Comparison of ENCODE assay signal across 15 mouse cellular contexts in genomic region chr14:8111545-8111944, GRCm38 (mm10). TPM values are rescaled to one million over a fixed set of nuclear protein-coding genes. Genes with fewer than 3 reads are reported as not detected.
DNase-seq lines count a peak whose midpoint lies in the region; ATAC-seq and TF ChIP-seq lines count a peak whose summit lies in the region.
"Had no signal": no experiment of that assay in that cellular context is flagged by ENCODE, and none has a peak within 500 bp of the region (broad histone marks: within the 10 kb centered on the region; RNA-seq: fewer than 3 reads in every experiment).

No protein-coding gene starts in this region.

- H3K27me3 ChIP-seq in liver, embryonic 15.5 days, result no peaks in the 10 kb centered on the region
- no peaks in the 10 kb centered on the region for H3K27me3 ChIP-seq in liver, embryonic 12.5 days (replicated peaks)
- no peaks in the 10 kb centered on the region for H3K27me3 ChIP-seq in intestine, postnatal 0 days (replicated peaks; ENCODE audit: control insufficient read depth, insufficient read depth, low read length)
- H3K27me3 ChIP-seq in neural tube, embryonic 15.5 days (replicated peaks), result no peaks in the 10 kb centered on the region
- H3K27me3 ChIP-seq: limb, embryonic 15.5 days; Patski had no signal

- H3K4me2 ChIP-seq in liver, embryonic 15.5 days, result no peak overlapping the region
- no peak overlapping the region for H3K4me2 ChIP-seq in liver, embryonic 12.5 days
- no peak overlapping the region for H3K4me2 ChIP-seq in intestine, postnatal 0 days (replicated peaks; ENCODE audit: low read depth)
- H3K4me2 ChIP-seq in neural tube, embryonic 15.5 days, result no peak overlapping the region
- H3K4me2 ChIP-seq: limb, embryonic 15.5 days had no signal

- DNase-seq in adrenal gland, postnatal 14 days, result peak; percentile 21
- DNase-seq in adrenal gland, postnatal 4 days (ENCODE audit: low spot score in 2 of 2), result no peak
- DNase-seq in heart, postnatal 10 days, result peak; percentile 29 to 42
- DNase-seq in heart, postnatal 25 days (ENCODE audit: low spot score), result no peak
- DNase-seq: cerebellum, postnatal 25 days; gastrocnemius, postnatal 25 days; layer of hippocampus, adult 9-11 months; retina, postnatal 1 day had no signal

- H3K27ac ChIP-seq in liver, embryonic 15.5 days (replicated peaks), result no peak overlapping the region
- no peak overlapping the region for H3K27ac ChIP-seq in liver, embryonic 12.5 days
- peak overlapping the region; percentile 77 for H3K27ac ChIP-seq in intestine, postnatal 0 days (ENCODE audit: low read depth, low read length)
- no peak overlapping the region for H3K27ac ChIP-seq in neural tube, embryonic 15.5 days (replicated peaks)
- H3K27ac ChIP-seq: embryonic facial prominence, embryonic 10.5 days; limb, embryonic 15.5 days had no signal

- no peak overlapping the region for H3K9ac ChIP-seq in liver, embryonic 15.5 days
- no peak overlapping the region for H3K9ac ChIP-seq in liver, embryonic 12.5 days
- H3K9ac ChIP-seq in intestine, postnatal 0 days (ENCODE audit: low read depth, low read length), result no peak overlapping the region
- no peak overlapping the region for H3K9ac ChIP-seq in neural tube, embryonic 15.5 days (replicated peaks)
- H3K9ac ChIP-seq: limb, embryonic 15.5 days had no signal

- 0 out of 2 replicates have a peak, but pooled peaks have one; percentile 22 for ATAC-seq in liver, embryonic 15.5 days (ENCODE audit: insufficient read depth)
- ATAC-seq in liver, embryonic 12.5 days, result no peak
- ATAC-seq in intestine, postnatal 0 days, result peak; percentile 90
- no peak; the same call in 1 of the 2 replicates for ATAC-seq in neural tube, embryonic 15.5 days (ENCODE audit: low FRiP score)
- ATAC-seq: Patski had no signal

- H3K4me3 ChIP-seq in liver, embryonic 15.5 days (replicated peaks), result no peak overlapping the region
- H3K4me3 ChIP-seq in liver, embryonic 12.5 days, result no peak overlapping the region
- H3K4me3 ChIP-seq in intestine, postnatal 0 days (ENCODE audit: low read depth, low read length), result no peak overlapping the region
- no peak overlapping the region for H3K4me3 ChIP-seq in neural tube, embryonic 15.5 days (replicated peaks)
- H3K4me3 ChIP-seq: embryonic facial prominence, embryonic 10.5 days; limb, embryonic 15.5 days had no signal

- no peak for TF ChIP-seq CTCF in intestine, postnatal 0 days (IDR thresholded peaks at IDR 0.05; ENCODE audit: low read depth)

- WGBS in liver, embryonic 15.5 days (ENCODE audit: insufficient replicate concordance), result 78% methylated on average over 6 of the region's 6 CpGs
- WGBS in liver, embryonic 12.5 days (ENCODE audit: insufficient replicate concordance), result 83% methylated on average over 6 of the region's 6 CpGs
- WGBS in intestine, postnatal 0 days, result 57% methylated on average over 6 of the region's 6 CpGs
- WGBS in neural tube, embryonic 15.5 days, result 92% methylated on average over 6 of the region's 6 CpGs

- H3K36me3 ChIP-seq in liver, embryonic 15.5 days (replicated peaks), result 0 out of 2 replicates have a peak, but pooled peaks cover 7% of the 10 kb centered on the region
- H3K36me3 ChIP-seq in liver, embryonic 12.5 days, result peaks cover 7% of the 10 kb centered on the region
- H3K36me3 ChIP-seq in intestine, postnatal 0 days (ENCODE audit: control insufficient read depth, insufficient read depth), result 0 out of 2 replicates have a peak, but pooled peaks cover 4% of the 10 kb centered on the region
- no peaks in the 10 kb centered on the region for H3K36me3 ChIP-seq in neural tube, embryonic 15.5 days
- H3K36me3 ChIP-seq: embryonic facial prominence, embryonic 10.5 days had no signal

- H3K9me3 ChIP-seq in liver, embryonic 15.5 days (replicated peaks), result no peaks in the 10 kb centered on the region
- H3K9me3 ChIP-seq in liver, embryonic 12.5 days (replicated peaks), result no peaks in the 10 kb centered on the region
- no peaks in the 10 kb centered on the region for H3K9me3 ChIP-seq in intestine, postnatal 0 days (ENCODE audit: control insufficient read depth)
- no peaks in the 10 kb centered on the region for H3K9me3 ChIP-seq in neural tube, embryonic 15.5 days (replicated peaks)
- H3K9me3 ChIP-seq: embryonic facial prominence, embryonic 10.5 days; limb, embryonic 15.5 days had no signal

- no peaks in the 10 kb centered on the region; the same call in 1 of the 2 replicates for H3K4me1 ChIP-seq in liver, embryonic 15.5 days (replicated peaks)
- H3K4me1 ChIP-seq in liver, embryonic 12.5 days, result no peaks in the 10 kb centered on the region
- H3K4me1 ChIP-seq in intestine, postnatal 0 days (replicated peaks; ENCODE audit: control insufficient read depth, insufficient read depth, low read length), result peaks cover 3% of the 10 kb centered on the region; the same call in 1 of the 2 replicates
- no peaks in the 10 kb centered on the region for H3K4me1 ChIP-seq in neural tube, embryonic 15.5 days
- H3K4me1 ChIP-seq: embryonic facial prominence, embryonic 10.5 days; limb, embryonic 15.5 days had no signal

- intact Hi-C loops in heart, postnatal 10 days (cut with DNase I), result no loop called here
- intact Hi-C loops in heart, postnatal 25 days (cut with DNase I), result no loop called here

RNA-seq across cellular contexts. Expression of gene Pxk, which starts 13.5 kb away (rescaled TPM):
- total RNA-seq in adrenal gland, postnatal 14 days (2021), result 54.8 and 61.4 TPM in 2 replicates
- total RNA-seq in adrenal gland, postnatal 4 days (2021), result 10 to 100 TPM; 33.2 to 37.1 TPM
- total RNA-seq in heart, postnatal 10 days (2021), result 10 to 100 TPM; 21.4 to 26.2 TPM
- 10 to 100 TPM; 20.0 to 23.2 TPM for total RNA-seq in heart, postnatal 25 days (2021)
- 11.3 and 12.1 TPM in 2 replicates for polyA plus RNA-seq in liver, embryonic 15.5 days (2015; fragmentation: Nextera tagmentation; extraction: Ambion mirVana)
- polyA plus RNA-seq in liver, embryonic 12.5 days (2016; fragmentation: Nextera tagmentation; extraction: Ambion mirVana), result 11.9 and 13.3 TPM in 2 replicates
- 59.2 and 62.0 TPM in 2 replicates for polyA plus RNA-seq in intestine, postnatal 0 days (2015; fragmentation: Nextera tagmentation; extraction: Ambion mirVana)
- 75.2 and 78.5 TPM in 2 replicates for polyA plus RNA-seq in neural tube, embryonic 15.5 days (2015; fragmentation: Nextera tagmentation; extraction: Ambion mirVana)

RNA-seq across cellular contexts. Expression of gene Rpp14, which starts 31.4 kb away (rescaled TPM):
- 35.8 and 37.1 TPM in 2 replicates for total RNA-seq in adrenal gland, postnatal 14 days (2021)
- total RNA-seq in adrenal gland, postnatal 4 days (2021), result 10 to 100 TPM; 25.8 to 37.4 TPM
- 10 to 100 TPM; 21.5 to 24.6 TPM for total RNA-seq in heart, postnatal 10 days (2021)
- total RNA-seq in heart, postnatal 25 days (2021), result 10 to 100 TPM; 19.0 to 23.8 TPM
- polyA plus RNA-seq in liver, embryonic 15.5 days (2015; fragmentation: Nextera tagmentation; extraction: Ambion mirVana), result 19.9 and 22.0 TPM in 2 replicates
- 41.7 and 45.2 TPM in 2 replicates for polyA plus RNA-seq in liver, embryonic 12.5 days (2016; fragmentation: Nextera tagmentation; extraction: Ambion mirVana)
- polyA plus RNA-seq in intestine, postnatal 0 days (2015; fragmentation: Nextera tagmentation; extraction: Ambion mirVana), result 34.0 and 34.3 TPM in 2 replicates
- polyA plus RNA-seq in neural tube, embryonic 15.5 days (2015; fragmentation: Nextera tagmentation; extraction: Ambion mirVana), result 43.1 and 57.9 TPM in 2 replicates

Comparison
In these comparisons a context has a peak if more than half of its experiments do, and no peak if none do; other contexts are left out.
1. DNase-seq: peak in adrenal gland, postnatal 14 days (single experiment) and heart, postnatal 10 days (2 of 2); none in adrenal gland, postnatal 4 days (0 of 2) and heart, postnatal 25 days (single experiment).
2. ATAC-seq: peak in liver, embryonic 15.5 days (single experiment) and intestine, postnatal 0 days (single experiment); none in liver, embryonic 12.5 days (single experiment) and neural tube, embryonic 15.5 days (single experiment).